Mouse (Mus musculus): Measurements from ENCODE around the gene Elane. TPM values are rescaled to one million over a fixed set of nuclear protein-coding genes. Genes with fewer than 3 reads are reported as not detected.

Elane gene
- total RNA-seq, 2 experiments from 2014 or later: 1.9 TPM; not detected in 1

- DNase-seq: peak; percentile 67
These were observed 27.5 kb upstream of the Elane start for GRCm38 (mm10) chr10:79858416-79859074.

- peak; percentile 48 for DNase-seq
These were observed 26.9 kb upstream of the Elane start for GRCm38 (mm10) chr10:79859116-79859515.

GRCm38 (mm10) chr10:79860079-79860911 lies 25.8 kb upstream of the Elane start:
- DNase-seq: no peak

- no peak for DNase-seq
These were observed 24.6 kb upstream of the Elane start for GRCm38 (mm10) chr10:79861230-79862048.

GRCm38 (mm10) chr10:79862049-79862788 lies 23.8 kb upstream of the Elane start:
- no peak for DNase-seq

- no peak for DNase-seq
These were observed 23.1 kb upstream of the Elane start for GRCm38 (mm10) chr10:79862925-79863324.

- no peak for DNase-seq
These were observed 21.5 kb upstream of the Elane start for GRCm38 (mm10) chr10:79864351-79865188.

GRCm38 (mm10) chr10:79865189-79865601 lies 20.9 kb upstream of the Elane start:
- DNase-seq: no peak

- no peak for DNase-seq
These were observed 20.2 kb upstream of the Elane start for GRCm38 (mm10) chr10:79865801-79866295.

- DNase-seq: no peak
These were observed 19.4 kb upstream of the Elane start for GRCm38 (mm10) chr10:79866601-79867000.

GRCm38 (mm10) chr10:79871845-79872244 lies 14.2 kb upstream of the Elane start:
- DNase-seq: no peak

GRCm38 (mm10) chr10:79872862-79873261 lies 13.2 kb upstream of the Elane start:
- DNase-seq: no peak

- no peak for DNase-seq
These were observed 12.7 kb upstream of the Elane start for GRCm38 (mm10) chr10:79873313-79873712.

- no peak for DNase-seq
These were observed 12.2 kb upstream of the Elane start for GRCm38 (mm10) chr10:79873715-79874289.

GRCm38 (mm10) chr10:79874290-79874862 lies 11.7 kb upstream of the Elane start, which contains the start of the genes Prtn3 and Plppr3:
TSS of gene Prtn3 (plus strand) at chr10:79874476.
TSS of gene Plppr3 (minus strand) at chr10:79874634.
- no peak for DNase-seq

GRCm38 (mm10) chr10:79877174-79877573 lies 8.9 kb upstream of the Elane start:
- no peak for DNase-seq

GRCm38 (mm10) chr10:79877757-79878156 lies 8.3 kb upstream of the Elane start:
- no peak for DNase-seq

GRCm38 (mm10) chr10:79879527-79879926 lies 6.5 kb upstream of the Elane start:
- no peak for DNase-seq

- DNase-seq: no peak
These were observed 5.3 kb upstream of the Elane start for GRCm38 (mm10) chr10:79880721-79881120.

GRCm38 (mm10) chr10:79881981-79882380 lies 4.1 kb upstream of the Elane start:
- no peak for DNase-seq

Data from gastrocnemius, postnatal 10 days (tissue).